Mouse (Mus musculus) liver, embryonic 14 days (tissue): ENCODE data around the gene Il11. TPM values are rescaled to one million over a fixed set of nuclear protein-coding genes. Genes with fewer than 3 reads are reported as not detected.

Source experiments
- polyA plus RNA-seq: library from polyadenylated mRNA; depleted of rRNA; stranded (reverse); fragments of >200 nt; gene quantifications from 2 replicates; pipeline ENCODE4 v1.2.3, GENCODE M21; 2012; rRNA removed

Il11 gene
- polyA plus RNA-seq: 0.02 TPM in 2 replicates

DNA sequence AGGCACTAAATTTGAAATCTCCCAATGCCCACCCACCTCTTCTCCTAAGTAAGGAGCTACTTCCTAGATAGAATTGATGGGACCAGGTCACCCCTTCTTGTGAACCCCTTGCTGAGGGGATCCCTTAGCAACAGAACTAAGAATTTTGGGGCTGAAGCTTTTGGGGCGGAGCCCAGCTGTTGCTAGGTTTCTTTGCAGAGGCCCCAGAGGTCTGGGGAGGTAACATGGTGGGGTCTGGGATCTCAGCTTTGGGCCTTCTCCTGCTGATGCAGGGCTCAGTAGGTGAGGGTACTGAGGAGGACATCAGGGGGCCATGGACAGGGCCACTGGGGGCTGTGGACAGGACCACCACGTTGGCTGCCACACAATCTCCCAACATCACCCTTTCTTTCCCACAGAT, at the start of gene Il11, which contains the start of gene Tmem190:
Il11 (minus strand) TSS at position 101 of the 400 bp plus-strand sequence.
Tmem190 (plus strand) TSS at position 179 of the 400 bp plus-strand sequence.

DNA sequence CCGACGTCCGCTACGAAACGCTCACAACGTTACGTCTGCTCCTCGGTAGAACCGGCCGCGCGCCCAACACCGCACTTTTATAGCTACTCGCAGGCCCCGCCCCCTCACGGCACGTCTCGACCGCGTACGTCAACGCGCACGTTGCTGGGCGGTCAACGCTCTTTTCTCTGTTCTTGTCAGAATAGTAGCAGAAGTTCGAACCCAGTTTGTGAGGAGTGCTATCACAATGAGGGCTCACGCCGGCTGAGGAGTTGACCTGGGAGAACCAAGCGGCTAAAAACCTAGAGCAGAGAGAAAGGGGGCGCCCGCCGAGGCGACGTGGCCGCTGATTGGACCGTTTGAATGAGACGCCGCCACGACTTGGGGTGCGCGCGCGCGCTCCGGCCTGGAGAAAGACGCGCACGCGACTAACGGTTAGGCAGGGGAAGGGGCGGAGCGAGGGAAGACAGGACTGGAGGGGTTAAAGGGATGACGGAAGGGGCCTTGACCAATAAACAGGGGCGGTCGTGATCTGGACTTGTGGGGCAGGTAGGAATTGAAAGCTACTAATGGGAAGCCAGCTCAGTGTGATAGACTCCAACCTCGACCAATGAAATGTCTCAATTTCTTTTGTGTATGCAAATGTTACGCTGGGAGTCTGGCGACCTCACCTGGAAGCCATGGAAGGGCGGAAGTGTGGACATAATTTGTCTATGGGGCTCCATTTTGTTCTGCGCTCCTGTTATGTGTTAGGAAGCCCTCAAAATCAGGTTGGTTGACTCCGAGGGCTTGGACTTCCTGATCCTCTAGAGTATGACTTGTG, 29.8 kb upstream of the Il11 start, which contains the start of gene Ube2s:
Ube2s (minus strand) TSS at position 288 of the 802 bp plus-strand sequence.

DNA sequence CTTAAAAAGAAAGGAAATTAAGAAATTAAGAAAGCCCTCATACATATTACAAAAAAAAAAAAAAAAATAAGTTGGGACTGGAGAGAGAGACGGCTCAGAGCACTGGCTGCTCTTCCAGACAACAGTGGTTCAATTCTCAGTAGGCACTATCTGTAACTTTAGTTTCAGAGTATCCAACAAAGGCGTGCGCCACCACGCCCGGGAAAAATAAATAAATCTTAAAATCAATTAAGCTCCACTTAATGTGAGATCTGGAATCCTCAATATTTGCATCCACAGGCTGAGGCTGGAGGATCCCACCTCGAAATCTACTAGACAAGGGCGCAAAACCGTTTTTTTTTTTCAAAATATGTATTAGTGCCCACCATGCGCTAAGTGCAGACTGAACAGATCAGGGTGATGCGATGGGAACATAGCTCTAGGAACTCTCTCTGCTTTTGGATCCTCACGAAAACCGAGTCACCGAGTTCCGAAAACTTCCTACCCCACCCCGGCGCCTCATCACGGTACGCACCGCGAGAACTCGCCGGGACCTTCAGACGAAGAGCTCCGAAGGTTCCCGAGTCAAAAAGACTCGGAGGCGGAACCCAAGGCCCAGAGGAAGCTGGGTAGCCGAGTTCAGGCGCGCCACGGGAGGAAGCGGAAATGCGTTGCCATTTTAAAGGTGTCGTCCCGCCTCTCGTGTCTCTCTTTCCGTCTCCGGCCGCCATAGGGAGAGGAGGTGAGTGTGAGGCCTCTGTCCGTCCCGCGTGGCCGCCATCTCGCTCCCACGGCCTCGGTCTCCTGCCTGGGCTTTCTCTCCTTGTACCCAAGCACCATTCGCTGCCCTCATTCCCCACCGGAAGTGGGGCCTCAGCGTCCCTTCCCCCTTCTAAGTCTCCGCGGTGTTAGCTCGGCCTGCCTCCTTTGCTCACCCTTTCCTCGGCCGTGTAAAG, 9.9 kb upstream of the Il11 start, which contains the start of gene Rpl28:
Rpl28 (plus strand) TSS at position 597 of the 935 bp plus-strand sequence.

DNA sequence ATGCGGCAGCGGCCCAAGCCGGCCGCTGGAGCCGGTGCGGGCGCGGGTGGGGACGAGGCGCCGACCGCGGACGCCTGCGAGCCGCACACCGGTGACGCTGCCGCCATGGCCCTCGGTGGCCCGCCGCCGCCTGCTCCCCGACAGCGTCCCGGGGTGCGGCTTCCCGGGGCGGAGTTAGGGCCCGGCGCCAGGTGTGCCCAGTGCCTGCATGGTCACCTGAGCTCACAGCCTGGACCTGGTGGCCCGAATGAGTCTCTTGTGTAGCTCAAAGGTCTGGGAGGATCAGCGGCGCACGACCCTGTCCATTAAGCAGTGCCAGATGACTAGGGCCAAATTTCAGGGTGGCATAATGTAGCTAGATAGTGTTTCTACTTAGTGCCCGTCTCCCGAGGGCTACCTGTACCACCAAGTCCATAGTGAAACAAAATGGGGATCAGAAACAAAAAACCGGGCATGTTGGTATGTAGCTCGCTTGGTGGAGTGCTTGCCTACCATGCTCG, 6.8 kb upstream of the Il11 start, which contains the start of gene Tmem238:
Tmem238 (minus strand) TSS at position 221 of the 500 bp plus-strand sequence.

DNA sequence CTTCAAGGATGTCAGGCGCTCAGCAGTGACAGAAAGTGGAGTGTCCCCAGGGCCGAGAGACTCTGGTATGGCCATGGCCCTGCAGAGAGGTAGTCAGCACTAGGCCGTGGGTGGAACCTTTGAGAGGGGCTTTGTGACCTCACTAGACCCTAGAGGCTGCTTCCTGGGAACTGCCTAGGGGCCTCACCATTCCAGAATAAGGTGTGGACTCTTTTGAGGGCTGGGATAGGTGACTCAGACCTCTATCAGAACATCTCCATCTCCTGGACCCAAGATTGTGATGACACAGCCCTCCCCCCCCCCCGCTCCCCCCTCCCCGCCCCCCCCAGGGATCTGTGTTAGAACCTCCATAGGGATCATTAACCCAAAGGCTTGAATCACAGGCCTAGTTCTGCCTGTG, 11.5 kb downstream of the Il11 start, which contains the start of gene Fam71e2:
Fam71e2 (minus strand) TSS at position 101 of the 400 bp plus-strand sequence.

DNA sequence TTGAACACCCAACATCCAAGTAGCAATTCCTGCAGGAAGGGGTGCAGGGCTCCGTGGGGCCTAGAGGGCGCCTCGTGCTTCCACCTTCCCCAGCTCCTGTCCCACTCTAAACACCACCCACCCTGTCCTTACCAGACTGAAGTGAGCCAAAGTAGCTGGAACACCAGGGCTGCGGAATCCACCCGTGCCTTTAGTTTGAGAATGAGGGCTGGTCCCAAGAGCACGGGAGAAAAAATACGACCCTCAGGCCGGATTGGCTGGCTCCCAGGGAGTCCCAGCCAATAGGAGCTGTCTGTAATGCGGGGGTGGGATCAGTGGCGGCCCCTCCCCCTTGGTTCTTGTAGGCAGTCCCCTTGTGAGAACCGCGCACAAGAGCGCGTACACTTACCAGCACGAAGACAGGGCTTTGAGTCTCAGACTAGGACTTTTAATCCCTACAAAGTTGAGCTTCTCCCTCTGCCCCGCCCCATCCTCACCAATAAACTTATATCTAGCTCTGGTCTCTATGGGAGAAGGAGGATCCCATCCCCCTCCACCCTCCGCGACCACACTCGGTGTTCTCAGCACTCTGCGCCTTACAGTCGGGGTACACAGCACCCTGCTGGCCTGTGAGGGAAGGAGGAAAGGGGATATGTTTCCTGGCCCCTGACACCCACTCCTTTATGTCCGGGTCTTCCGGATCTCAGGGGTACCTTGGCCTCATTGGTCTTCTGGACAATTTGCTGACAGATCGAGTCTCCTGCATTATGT, 29.7 kb downstream of the Il11 start, which contains the start of gene Cox6b2:
Cox6b2 (minus strand) TSS at position 274 of the 750 bp plus-strand sequence.

DNA sequence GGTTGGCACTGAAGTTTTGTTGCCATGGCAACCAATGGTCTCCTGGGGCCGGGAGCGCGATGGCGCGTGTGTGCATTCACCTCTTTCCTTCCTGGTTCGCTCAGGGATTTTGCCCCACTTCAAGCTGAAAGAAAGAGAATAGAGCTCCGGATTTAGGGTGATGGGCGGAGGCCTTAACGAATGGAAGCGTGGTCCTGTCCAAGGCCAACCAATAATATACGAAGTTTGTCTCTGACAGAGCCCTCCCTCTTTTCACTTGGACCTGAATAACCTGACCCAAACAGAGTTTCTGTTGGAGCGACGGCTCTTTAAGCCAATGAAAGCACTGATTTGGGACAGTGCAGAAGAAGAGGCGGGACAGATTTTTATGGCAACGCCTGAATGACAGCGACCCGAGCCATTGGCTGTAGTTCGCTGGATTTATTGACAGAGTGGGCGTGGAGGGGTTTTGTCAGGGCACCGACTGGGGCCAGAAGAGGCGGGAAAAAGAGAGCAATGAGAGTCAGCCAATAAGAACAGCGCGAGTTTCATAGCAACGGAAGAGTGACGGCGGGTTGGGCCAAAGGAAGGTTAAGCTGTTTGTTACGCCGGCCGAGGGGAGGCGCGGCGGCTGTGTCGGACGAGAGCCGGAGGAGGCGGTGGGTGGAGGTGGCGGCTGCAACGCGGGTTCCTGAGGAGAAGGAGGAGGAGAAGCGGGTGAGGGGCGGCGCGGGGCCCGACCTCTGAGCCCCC, 42.9 kb downstream of the Il11 start, which contains the start of gene Kmt5c:
Kmt5c (plus strand) TSS at position 572 of the 732 bp plus-strand sequence.

DNA sequence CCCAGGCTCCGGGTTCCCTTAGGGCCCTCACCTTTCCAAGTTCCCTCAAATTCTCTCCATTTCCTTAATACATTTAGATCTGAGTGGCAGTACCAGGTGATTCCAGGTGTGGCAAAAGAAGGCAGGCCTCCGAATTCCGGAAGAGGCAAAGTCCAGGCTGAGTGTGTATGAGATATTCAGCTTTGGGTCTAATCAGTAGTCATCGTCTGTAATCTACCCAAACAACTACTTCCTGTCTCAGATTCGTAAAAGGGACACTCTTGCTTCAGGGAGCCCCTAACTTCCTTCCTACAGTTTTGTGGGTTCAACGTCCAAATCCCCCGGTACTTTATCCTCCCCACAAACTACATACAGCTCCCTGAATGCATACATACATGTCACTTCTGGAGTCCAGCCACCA, 57.5 kb downstream of the Il11 start, which contains the start of gene Tmem150b:
Tmem150b (minus strand) TSS at position 81 of the 400 bp plus-strand sequence.

Other genes with a start within 250 kb of the Il11 start
- gene Syt5, start 235.3 kb downstream of the Il11 start, polyA plus RNA-seq: 0.07 and 0.17 TPM in 2 replicates
- gene Ptprh, start 178.8 kb downstream of the Il11 start, polyA plus RNA-seq: 0.01 TPM in 1 of 2 replicates, not detected in the other
- gene Tmem86b, start 151.4 kb downstream of the Il11 start, polyA plus RNA-seq: 28.2 and 34.6 TPM in 2 replicates
- 27.4 and 32.4 TPM in 2 replicates for gene Ppp6r1, start 123.8 kb downstream of the Il11 start, polyA plus RNA-seq
- gene Hspbp1, start 97.8 kb downstream of the Il11 start, polyA plus RNA-seq: 27.9 and 31.5 TPM in 2 replicates
- gene Brsk1, start 92.3 kb downstream of the Il11 start, polyA plus RNA-seq: 0.37 and 0.41 TPM in 2 replicates
- 0.30 and 0.32 TPM in 2 replicates for gene Tmem150b, start 57.6 kb downstream of the Il11 start, polyA plus RNA-seq
- 68.0 and 81.2 TPM in 2 replicates for gene Kmt5c, start 42.7 kb downstream of the Il11 start, polyA plus RNA-seq
- gene Cox6b2, start 29.8 kb downstream of the Il11 start, polyA plus RNA-seq: 104 and 108 TPM in 2 replicates
- gene Fam71e2, start 11.6 kb downstream of the Il11 start, polyA plus RNA-seq: not detected in 2 replicates
- gene Tmem190, start 78 bp upstream of the Il11 start, polyA plus RNA-seq: not detected in 2 replicates
- 6.5 and 7.0 TPM in 2 replicates for gene Tmem238, start 6.8 kb upstream of the Il11 start, polyA plus RNA-seq
- 272 and 305 TPM in 2 replicates for gene Rpl28, start 10.0 kb upstream of the Il11 start, polyA plus RNA-seq
- gene Ube2s, start 29.7 kb upstream of the Il11 start, polyA plus RNA-seq: 224 and 291 TPM in 2 replicates
- 0.01 and 0.02 TPM in 2 replicates for gene Shisa7, start 61.8 kb upstream of the Il11 start, polyA plus RNA-seq
- 1.9 and 2.1 TPM in 2 replicates for gene Isoc2b, start 87.4 kb upstream of the Il11 start, polyA plus RNA-seq
- gene Isoc2a, start 94.3 kb upstream of the Il11 start, polyA plus RNA-seq: 5.9 and 6.6 TPM in 2 replicates
- gene Gm36210, start 123.7 kb upstream of the Il11 start, polyA plus RNA-seq: 0.07 and 0.08 TPM in 2 replicates
- gene Zfp628, start 132.4 kb upstream of the Il11 start, polyA plus RNA-seq: 2.6 and 2.8 TPM in 2 replicates
- gene Nat14, start 139.2 kb upstream of the Il11 start, polyA plus RNA-seq: 0.36 and 0.53 TPM in 2 replicates
- 0.08 and 0.35 TPM in 2 replicates for gene Ssc5d, start 142.9 kb upstream of the Il11 start, polyA plus RNA-seq
- not detected in 2 replicates for gene Sbk2, start 181.5 kb upstream of the Il11 start, polyA plus RNA-seq
- gene Sbk3, start 188.3 kb upstream of the Il11 start, polyA plus RNA-seq: 0.02 TPM in 1 of 2 replicates, not detected in the other
- 6.4 and 7.8 TPM in 2 replicates for gene Zfp579, start 213.3 kb upstream of the Il11 start, polyA plus RNA-seq
- gene Zfp524, start 231.6 kb upstream of the Il11 start, polyA plus RNA-seq: 8.2 and 9.0 TPM in 2 replicates
- 11.0 and 12.0 TPM in 2 replicates for gene Fiz1, start 231.8 kb upstream of the Il11 start, polyA plus RNA-seq
- 0.05 and 0.06 TPM in 2 replicates for gene Gm44973, start 232.6 kb upstream of the Il11 start, polyA plus RNA-seq
- gene Zfp865, start 237.5 kb upstream of the Il11 start, polyA plus RNA-seq: 4.9 and 5.9 TPM in 2 replicates
- gene Ccdc106, start 237.7 kb upstream of the Il11 start, polyA plus RNA-seq: 0.42 and 0.45 TPM in 2 replicates